Mouse (Mus musculus) heart, adult 10 weeks (tissue): ENCODE measurements around the gene Crot. TPM values are rescaled to one million over a fixed set of nuclear protein-coding genes. Genes with fewer than 3 reads are reported as not detected.

Source experiments
- polyA plus RNA-seq: library from polyadenylated mRNA; stranded (reverse); fragments of 350-450 nt; fragmentation: Illumina TruSeq; extraction: RNeasy Lipid Tissue Mini Kit (QIAGEN cat#74804); gene quantifications from one replicate; pipeline ENCODE4 v1.2.3, GENCODE M21; 2014; ENCODE audit warnings: low read depth, low replicate concordance

Gene Crot
- 30.9 TPM for polyA plus RNA-seq

DNA sequence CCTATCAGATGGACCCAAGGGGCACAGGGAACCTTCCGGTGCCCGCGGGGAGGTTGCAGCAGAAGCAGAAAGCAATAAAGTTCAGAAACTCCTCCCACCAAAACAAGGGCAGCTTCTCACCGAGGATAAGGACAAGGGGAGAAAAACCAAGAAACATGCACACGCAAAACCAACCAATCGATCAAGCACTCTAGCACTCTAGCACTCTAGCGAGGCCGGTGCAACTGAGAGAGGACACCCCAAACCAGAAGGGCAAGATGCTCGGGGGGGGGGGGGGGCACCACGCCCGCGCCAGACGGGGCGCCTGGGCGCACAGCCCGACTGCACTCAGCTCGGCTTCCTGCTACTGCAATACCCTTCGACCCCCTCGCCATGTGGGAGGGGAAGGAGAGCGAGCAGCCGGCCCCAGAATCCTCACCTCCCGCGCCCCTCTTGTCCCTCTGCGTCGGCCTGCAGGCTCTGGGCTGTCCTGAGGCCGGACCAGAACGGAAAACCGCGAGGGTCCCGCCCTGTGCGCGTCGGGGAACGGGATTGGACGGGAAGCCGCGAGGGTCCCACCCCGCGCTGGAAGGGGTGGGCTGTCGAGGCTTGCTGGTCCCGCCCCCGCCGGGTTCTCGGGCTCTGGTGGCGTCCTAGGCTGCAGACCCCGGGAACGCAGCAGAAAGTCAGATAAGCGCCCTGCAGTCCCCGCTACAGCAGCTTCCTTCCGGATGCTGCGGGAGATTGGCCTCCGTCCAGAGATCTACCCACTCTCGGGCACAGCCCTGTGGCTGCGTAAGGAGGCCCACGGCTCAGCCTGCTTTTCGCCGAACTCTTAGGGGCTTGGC is at the start of gene Crot:
Crot (minus strand) TSS at position 639 of the 827 bp plus-strand sequence.

Other genes with a start within 250 kb of the Crot start
- gene Abcb1b, start 199.2 kb downstream of the Crot start, polyA plus RNA-seq, result 9.0 TPM
- gene Abcb4, start 103.6 kb downstream of the Crot start, polyA plus RNA-seq, result 15.4 TPM
- gene Tmem243, start 103.3 kb upstream of the Crot start, polyA plus RNA-seq, result 12.3 TPM
- 19.5 TPM for gene Dmtf1, start 164.5 kb upstream of the Crot start, polyA plus RNA-seq